Mouse (Mus musculus) cortical plate, adult 2 months (tissue): ENCODE data around the gene Trp53rkb.

Experiments
- CTCF ChIP-seq: fragments of 200-500 bp; IDR thresholded peaks from 2 replicates; pipeline ENCODE4 v1.5.1; 2011; ENCODE audit warnings: mild to moderate bottlenecking, control low read depth, low read length; ENCODE audit not compliant: insufficient read depth; ENCODE audit errors: extremely low read depth
- POLR2A ChIP-seq: fragments of 200-500 bp; IDR thresholded peaks from 2 replicates; pipeline ENCODE4 v1.6.1; 2011; ENCODE audit warnings: mild to moderate bottlenecking, low read length, control low read depth; ENCODE audit not compliant: insufficient read depth; ENCODE audit errors: extremely low read depth

GRCm38 (mm10) chr2:166834091-166834490, 41.8 kb downstream of the Trp53rkb start:
- TF ChIP-seq CTCF, result no peak
- TF ChIP-seq POLR2A, result no peak
